Mouse (Mus musculus): Measurements from ENCODE around the gene Sec1.

Sec1 gene

DNA sequence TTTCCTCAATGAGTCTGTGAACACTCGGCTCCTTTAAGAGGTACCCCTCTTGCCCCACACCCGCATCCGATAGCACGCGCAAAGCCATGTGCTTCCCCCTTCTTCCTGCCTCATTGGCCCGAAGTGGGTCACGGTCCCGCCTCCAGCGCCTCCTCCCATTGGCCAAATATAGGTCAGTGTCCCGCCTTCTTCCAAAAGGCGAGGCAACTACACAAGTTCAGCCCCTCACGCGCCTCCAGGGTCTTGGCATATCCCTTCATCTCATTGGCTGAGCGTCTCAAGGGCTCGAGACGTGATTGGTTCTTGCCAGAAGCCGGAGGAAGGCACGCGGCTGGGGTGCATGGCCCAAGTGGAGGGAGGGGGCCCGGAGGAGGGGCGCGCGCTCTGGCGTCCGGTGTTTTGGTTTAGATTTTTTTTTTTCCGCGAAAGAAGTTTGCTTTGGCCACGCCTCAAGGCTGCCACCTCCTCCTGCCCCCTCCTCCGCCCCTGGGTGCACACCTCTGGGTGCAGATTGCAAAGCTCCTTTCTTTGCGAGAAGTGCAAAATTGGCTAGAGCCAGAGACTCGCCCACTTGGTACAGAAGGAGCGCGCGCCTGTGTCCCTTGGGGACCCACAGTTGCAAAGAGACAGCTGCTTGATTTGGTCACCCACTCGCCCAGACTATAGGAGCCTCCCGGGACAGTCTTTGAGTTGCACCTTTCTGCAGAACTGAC, 10.7 kb upstream of the Sec1 start, which contains the start of gene Dbp:
Gene Dbp (plus strand): TSS at position 359 of the 713 bp plus-strand sequence.
- peak; percentile 99 to 100 for DNase-seq (ENCODE audit: low spot score in 2 of 2)

DNA sequence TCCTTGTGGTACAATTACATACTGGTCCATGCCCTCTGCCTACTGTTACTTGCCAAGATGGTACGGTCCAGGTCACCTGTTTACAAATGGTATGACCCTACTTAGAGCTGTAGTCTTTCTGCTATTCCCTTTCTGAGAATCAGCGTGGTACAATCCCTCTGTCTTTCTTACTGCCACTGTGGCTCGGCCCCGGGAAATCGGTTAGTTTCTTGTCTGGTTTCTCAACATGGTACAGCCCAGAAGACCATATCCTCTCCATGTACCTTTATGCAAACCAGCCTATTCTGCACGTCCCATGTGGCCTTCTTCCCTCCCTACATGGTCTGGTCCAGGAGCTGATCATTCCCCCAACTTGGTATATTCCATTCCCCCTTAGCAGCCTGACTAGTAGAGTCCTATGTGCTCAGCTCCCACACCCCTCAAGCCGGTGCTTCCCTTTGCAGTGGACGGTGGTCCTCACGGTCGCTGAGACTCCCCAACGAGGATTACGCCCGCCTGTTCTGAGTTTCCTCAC, 9.9 kb upstream of the Sec1 start:
- peak; percentile 78 to 83 for DNase-seq (ENCODE audit: low spot score in 2 of 2)

DNA sequence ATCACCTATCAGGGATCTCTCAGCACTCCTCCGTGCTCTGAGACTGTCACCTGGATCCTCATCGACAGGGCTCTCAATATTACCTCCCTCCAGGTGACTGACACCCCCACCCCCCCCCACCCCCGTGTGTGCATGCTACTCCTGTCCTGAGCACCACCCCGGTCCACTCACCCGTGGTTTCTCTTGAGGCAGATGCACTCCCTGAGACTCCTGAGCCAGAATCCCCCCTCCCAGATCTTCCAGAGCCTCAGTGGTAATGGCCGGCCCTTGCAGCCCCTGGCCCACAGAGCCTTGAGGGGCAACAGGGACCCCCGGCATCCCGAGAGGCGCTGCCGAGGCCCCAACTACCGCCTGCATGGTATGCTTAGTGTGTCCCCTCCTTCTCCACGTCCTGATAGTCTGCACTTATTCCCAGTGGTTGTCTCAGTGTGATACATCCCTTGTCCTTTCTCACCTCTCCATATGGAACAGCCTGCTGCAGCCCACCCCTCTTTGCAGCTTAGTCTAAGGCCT, 9.4 kb upstream of the Sec1 start:
- no peak for DNase-seq (ENCODE audit: low spot score in 2 of 2)

DNA sequence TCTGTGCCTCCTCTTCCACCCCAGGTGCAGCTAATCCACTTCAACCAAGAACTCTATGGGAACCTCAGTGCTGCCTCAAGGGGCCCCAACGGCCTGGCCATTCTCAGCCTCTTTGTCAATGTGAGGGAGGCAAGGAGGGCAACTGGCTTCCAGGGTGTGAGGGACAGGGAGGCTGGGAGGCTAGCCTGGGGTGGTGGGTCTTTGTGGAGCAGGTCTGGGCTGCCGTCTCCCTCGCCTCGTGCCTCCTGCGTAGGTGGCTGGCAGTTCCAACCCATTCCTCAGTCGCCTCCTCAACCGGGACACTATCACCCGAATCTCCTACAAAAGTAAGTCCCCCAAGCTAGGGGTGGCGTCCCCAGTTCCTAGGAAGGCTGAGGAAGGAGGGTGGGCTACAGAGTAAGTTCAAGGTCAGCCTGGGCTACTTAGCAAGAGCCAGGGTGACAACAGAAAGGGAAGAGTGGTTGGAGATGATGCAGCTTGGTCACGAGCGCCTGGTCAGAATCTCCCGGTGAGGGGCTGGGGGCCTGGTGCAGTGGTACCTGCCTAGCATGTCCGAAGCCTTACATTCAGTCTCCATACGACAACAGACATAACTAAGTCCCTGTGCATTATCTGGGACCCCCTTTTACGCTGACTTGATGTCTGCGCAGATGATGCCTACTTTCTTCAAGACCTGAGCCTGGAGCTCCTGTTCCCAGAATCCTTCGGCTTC, 8.8 kb upstream of the Sec1 start:
- no peak for DNase-seq (ENCODE audit: low spot score in 2 of 2)

DNA sequence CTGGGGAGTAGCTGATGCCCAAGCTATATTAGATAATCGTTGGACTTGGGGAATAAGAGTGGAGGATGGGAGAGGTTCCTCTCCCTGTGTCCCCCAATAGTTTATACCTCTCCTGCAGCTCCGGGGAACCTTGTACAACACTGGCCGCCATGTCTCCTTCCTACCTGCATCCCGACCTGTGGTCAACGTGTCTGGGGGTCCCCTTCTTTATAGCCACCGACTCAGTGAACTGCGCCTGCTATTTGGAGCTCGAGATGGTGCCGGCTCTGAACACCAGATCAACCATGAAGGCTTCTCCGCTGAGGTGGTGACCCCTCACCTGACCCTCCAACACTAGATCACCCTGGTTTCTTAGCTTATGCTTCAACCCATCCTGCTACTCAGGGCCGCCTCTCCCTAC, 8.1 kb upstream of the Sec1 start:
- no peak for DNase-seq (ENCODE audit: low spot score in 2 of 2)

DNA sequence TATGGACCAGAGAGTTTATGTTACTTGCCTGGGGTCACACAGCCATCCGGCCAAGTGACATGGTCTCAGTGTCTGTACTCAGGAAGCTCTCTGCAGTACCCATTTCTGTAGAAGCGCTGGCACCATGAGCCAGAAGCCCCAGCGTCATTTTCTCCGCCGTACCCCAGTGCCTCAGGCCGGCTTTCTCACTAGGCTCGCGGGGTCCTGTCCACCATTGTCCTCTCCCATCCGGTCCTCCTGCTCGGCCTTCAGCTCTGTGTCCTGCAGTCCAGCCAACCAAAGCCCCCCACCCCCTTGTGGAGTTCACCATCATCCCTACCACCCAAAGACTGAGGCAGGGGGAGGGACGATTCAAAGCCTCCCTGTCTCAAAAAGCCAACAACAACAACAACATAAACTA, 7.4 kb upstream of the Sec1 start:
- DNase-seq (ENCODE audit: low spot score in 2 of 2): no peak

DNA sequence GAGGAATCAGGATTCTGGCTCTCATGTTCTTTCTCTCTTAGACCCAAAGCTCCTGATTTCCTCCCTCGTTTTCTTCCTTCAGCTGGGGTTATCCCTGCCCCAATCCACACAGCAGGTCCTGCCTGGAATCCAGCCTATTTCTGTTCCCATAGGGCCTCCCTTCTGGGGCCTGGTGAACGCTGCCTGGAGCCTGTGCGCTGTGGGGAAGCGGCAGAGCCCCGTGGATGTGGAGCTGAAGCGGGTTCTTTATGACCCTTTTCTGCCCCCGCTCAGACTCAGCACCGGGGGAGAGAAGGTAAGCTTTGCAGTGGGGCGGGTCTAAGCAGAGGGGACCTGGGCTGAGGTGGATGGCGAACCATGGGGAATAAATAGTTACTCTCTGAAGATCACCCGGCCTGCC, 6.9 kb upstream of the Sec1 start:
- DNase-seq (ENCODE audit: low spot score in 2 of 2): no peak

DNA sequence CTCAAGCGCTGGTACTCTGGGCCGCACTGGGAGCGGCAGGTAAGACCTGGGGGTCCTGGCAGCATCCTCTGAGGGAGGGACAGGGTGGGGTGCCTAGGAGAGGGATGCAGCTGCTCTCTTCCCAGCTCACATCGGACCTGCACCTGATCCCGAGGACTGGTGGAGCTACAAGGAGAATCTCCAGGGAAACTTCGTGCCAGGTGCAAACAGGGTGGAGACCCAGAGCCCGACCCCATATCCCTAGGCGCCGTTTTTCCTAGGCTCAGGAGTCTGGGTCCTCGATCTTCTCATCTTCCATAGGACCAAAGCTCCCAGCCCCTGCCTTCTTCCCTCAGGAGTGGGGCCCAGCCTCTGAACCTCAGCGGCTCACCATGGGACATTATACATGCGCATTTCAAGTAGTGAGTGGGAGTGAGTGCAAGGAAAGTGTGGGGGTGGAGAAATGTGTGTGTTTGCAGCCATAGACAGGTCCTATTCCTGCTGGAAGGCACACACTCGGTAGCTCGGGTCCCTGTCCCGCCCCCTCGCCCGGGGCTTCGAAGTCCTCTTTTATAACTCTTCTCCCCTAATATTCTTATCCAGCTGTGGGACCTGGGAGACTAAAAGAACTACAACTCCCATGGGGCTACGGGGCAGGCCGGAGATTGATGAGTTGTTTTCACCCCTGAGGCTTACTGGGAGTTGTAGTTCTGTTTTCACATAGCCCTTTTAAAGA, 6.3 kb upstream of the Sec1 start:
- DNase-seq (ENCODE audit: low spot score in 2 of 2): peak; percentile 82 to 92

DNA sequence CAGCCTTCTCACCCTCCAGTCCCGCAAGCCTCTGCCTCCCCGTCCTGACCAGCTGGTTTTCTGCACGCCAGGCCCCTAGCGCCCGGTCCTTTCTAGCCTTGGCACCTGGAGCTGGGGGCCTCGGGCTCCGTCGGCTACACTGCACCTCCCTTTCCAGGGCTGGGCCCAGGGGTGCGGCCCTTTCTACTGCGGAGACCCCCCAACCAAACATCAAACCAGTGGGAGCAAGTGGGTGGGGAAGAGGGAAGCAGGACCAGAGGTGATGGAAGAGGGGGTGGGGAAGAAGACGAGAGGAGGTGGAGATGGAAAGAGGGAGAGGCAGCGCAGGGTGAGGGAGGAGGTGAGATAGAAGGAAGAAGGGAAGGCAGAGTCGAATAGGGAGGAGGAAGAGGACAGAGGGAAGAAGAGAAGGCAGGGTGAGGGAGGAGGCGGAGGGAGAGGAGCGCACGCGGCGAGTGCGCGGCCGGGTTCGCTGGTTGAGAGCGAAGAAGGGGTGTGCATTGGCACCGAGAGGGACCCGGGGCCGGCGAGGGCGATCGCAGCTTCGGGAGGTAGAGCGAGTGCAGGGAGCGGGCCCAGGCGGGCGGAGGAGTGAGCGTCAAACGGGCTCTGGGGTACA, 5.4 kb upstream of the Sec1 start, which contains the start of gene Car11:
Gene Car11 (plus strand): TSS at position 321 of the 619 bp plus-strand sequence.
- peak in 1 of 2 experiments; percentile 51 for DNase-seq (ENCODE audit: low spot score in 2 of 2)

DNA sequence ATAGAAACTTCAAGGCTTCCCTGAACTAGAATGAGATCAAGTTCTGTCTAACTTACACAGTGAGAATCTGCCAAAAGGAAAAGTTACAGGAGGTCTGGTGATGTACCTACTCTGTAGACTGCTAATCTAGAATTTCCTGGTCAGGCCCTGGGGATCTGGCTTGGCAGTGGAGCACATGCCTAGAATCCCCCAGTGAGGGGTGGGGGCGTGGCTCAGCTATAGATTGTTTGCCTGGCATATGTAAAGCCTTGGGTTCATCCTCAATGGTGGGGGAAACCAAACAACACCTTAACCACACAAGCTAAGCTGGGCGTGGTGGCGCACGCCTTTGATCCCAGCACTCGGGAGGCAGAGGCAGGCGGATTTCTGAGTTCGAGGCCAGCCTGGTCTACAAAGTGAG, 3.7 kb upstream of the Sec1 start:
- DNase-seq (ENCODE audit: low spot score in 2 of 2): no peak

DNA sequence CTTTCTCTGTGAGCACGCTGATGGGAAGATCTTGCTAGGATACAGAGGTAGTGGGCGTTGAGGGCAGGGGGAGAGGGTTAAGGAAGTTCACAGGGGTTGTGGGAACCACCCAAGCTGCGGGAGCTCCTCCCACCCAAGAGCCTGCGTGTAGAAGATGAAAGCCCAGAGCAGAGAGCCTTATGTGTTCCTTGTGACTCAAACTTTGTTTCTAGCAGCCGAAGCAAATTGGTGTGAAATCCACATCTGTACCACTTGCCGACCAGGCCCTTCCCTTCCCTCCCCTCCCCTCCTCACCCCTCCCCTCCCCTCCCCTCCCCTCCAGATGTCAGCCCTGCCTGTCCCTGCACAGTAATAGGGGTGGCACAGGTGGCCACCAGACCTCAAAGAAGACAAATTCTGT, 896 bp upstream of the Sec1 start:
- no peak for DNase-seq (ENCODE audit: low spot score in 2 of 2)

DNA sequence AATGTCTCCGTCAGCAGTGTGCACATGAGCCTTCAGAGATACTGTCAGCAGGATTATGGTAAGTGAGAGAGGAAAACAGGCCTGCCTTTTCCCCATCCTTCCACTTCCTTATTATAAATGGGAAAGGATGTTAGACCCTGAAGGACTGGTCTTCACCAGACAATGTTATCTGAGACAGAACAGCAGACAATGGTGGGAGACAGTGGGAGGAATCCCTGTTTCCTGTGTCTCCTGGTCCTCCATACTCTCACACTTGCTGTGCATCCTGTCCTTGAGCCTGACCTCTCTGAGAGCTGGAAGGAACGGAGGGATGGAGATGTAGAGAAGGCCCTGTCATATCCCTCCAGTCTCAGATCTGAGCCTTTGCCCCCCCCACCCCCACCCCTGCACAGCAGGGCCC, 1.8 kb downstream of the Sec1 start:
- DNase-seq (ENCODE audit: low spot score in 2 of 2): no peak

DNA sequence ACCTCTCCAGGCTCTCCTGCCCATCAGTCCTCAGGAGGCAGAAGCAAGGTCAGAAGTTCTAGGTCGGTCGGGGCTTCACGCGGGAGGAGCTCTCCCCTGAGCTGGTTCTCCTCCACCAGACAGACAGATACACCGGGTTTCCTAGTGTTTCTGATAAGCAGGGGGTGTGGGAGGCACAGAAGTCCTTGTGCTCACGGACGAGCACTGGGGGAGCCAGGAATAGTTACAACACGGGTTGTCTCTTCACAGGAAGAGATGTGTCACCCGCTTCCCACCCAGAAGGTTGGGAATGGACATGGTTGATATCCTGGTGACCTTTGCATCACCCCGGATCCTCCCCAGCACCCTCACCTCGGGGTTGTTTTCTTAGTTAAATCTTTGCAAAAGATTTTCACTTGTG, 4.4 kb downstream of the Sec1 start:
- no peak for DNase-seq (ENCODE audit: low spot score in 2 of 2)

DNA sequence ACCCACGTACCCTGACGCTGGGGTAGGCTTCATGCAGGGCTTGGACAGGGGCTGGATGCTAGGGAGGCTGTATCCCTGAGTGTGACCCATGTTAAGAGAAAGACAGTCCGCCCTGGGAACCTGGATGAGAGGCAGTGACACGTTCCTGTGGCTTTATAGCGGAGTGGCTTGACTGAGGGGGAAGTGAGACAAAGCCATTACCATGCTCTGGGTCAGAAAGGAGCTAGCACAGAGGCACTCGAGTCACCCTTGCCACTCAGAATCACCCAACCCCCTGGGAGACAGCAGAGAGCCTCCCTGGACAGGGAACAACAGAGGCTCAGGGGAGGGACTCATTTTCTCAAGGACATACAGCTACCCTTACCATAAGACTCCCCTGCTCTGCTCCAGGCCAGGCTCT, 5.1 kb downstream of the Sec1 start:
- DNase-seq (ENCODE audit: low spot score in 2 of 2): no peak

DNA sequence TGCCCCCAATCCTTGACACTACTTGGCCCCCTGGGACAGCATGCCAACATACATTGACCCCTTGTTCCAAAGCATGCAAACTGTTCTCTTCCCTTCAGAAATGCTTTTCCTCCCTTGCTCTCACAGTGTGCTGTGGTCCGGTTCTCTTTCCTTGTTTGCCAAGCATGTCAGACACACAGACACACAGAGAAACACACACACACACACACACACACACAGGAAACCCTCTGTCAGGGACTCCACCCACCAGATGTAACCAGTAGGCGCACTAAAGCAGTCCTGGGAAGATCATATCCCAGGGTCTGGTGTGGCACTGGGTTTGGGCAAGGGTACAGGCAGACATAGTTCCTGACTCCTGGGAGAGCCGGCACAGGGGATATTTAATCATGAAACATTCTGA, 7.4 kb downstream of the Sec1 start:
- no peak for DNase-seq (ENCODE audit: low spot score in 2 of 2)

DNA sequence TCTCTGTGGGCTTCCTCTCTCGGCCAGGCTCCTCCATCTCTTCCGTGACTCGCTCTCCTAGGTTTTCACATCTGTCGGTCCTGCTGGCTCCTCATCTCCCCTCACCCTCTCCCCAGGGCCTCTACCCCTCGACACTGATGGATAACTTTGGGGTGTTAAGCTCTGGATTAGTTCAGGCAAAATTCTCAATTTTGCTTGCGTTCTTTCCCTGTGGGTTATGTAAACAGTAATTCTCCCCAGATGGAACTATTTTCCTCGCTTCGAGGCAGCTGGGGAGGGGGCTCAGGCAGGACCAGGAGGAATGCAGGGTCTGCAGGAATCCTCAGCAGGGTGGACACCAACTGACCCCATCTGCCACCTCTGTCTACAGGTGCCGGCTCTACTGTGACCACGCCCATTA, 8.4 kb downstream of the Sec1 start:
- no peak for DNase-seq (ENCODE audit: low spot score in 2 of 2)

DNA sequence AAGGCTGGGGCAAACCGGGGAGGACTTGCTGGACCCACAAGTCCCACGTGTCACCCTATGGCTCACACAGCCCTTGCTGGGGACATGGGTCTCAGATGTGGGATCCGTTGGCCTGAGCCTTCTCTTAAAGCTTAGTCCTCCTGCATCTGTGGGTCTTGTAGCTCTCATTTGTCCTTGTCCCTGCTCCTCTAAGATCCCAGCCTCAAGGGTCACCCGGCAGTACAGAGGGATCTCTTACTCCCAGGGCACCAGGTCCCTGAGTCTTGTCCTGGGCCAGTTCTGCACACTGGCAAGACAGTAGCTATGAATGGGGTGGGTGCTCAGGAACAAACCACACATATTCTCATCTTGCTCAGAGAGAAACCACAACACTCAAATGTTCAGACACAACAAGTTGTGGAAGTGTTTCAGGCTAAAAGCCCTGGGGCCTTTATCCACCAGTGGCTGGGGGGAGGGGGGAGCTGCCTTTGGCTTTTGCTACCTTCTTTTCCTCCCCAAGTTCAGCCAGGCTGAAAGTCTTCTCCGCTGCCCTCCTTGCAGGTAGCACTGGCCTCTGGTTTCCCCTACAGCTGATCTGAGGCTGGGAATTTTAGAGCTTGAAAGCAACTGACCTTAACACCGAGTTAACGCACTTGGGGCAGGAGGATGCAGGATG, 10.7 kb downstream of the Sec1 start, which contains the start of gene Ntn5:
Gene Ntn5 (plus strand): TSS at position 627 of the 655 bp plus-strand sequence.
- no peak for DNase-seq (ENCODE audit: low spot score in 2 of 2)

DNA sequence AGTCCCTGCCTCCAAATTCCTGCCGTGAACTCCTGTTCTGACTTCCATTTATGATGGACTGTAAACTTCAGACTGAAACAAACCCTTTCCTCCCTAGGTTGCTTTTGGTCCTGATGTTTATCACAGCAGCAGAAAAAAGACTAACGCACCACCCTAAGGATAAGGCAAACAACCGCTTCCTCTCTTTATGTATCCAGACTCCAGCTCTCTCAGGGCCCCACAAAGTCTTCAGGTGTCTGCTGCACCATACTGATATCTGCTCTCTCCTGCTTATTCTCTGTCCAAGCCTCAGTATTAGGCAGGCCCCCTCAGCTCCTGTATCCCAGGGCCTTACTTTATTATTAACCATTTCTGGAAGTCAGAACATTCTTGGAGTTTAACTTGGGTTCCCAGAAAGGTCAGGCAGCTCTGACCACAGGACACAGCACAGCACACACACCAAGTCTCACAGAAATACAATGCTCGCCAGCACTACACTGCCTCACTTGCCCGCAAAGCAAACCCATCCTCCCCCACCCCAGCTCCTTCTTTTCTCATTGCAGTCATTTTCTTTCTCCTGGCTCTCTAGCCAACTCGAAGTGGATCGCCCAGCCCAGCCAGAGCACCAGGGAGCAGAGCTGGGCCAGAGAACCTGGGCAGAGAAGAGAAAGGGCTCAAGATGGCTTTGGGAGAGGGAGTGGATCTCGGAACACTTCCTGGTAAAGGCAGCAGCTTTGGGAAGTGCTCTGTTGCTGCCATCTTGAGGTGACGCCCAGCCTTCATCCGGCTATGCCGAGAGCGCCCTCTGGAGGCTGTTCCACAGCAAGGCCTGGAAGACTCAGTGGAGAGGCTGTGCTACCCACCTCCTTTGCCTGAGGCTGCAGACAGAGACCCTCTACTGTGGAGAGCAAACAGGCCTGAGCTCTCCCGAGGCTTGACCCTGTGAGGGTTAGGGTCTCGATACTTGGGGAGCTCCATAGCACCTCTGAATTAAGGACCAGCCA, 11.8 kb downstream of the Sec1 start:
- peak; percentile 81 to 87 for DNase-seq (ENCODE audit: low spot score in 2 of 2)

DNA sequence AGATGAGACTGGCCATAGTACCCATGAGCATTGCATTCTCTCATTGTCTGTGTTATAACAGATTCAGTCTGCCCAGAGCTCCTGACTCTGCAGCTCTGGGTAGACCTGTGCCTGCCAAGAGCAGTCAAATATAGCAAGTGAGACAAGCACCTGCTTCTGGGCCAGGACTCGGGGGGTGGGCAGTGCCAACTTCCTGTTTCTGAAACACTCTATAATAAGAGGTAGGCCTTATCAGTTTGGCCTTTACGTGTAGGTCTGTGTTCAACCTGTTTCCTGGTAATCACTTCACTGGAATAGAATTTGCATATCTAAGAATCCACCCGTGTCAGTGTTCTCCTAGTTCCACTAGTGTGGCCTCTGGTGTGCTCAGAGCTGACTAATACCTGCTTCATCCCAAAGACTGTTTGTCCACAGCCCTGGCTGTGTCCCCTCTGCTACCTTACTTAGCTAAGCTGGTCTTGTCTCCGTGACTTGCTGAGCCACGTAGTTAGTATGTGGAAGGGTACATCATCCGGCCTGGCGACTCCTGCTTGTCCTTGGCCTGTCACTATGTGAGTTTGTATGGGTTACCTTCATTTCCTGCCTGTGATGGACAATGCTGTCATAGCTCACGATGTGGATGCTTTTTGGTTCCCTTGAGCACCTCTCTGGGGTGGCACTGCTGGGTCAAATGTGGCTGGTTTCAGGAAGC, 13.0 kb downstream of the Sec1 start:
- no peak for DNase-seq (ENCODE audit: low spot score in 2 of 2)
